Mouse (Mus musculus): Measurements from ENCODE around the gene Fam229b. TPM values are rescaled to one million over a fixed set of nuclear protein-coding genes. Genes with fewer than 3 reads are reported as not detected.

Gene Fam229b
- polyA plus RNA-seq, 1 experiment from 2014 or later: 1.3 TPM

GRCm38 (mm10) chr10:39072048-39072447 lies 61.7 kb downstream of the Fam229b start:
- TF ChIP-seq CTCF (IDR thresholded peaks at IDR 0.05; ENCODE audit: low read depth) (no peak), EP300 (IDR thresholded peaks at IDR 0.05; ENCODE audit: low read depth) (no peak)
- Histone ChIP-seq H3K27me3 (ENCODE audit: insufficient read depth, low read length) (no peaks in the 10 kb centered on the region), H3K9me3 (ENCODE audit: low read length) (no peaks in the 10 kb centered on the region), H3K27ac (ENCODE audit: low read depth) (no peak overlapping the region), H3K4me1 (ENCODE audit: insufficient read depth) (no peaks in the 10 kb centered on the region), H3K4me2 (ENCODE audit: low read depth, low read length) (no peak overlapping the region), H3K4me3 (ENCODE audit: low read depth, low read length) (no peak overlapping the region), H3K9ac (replicated peaks) (no peak overlapping the region), H3K36me3 (replicated peaks; ENCODE audit: insufficient read depth, low read length) (no peaks in the 10 kb centered on the region)
- DNase-seq (no peak), ATAC-seq (no peak)
- 68% methylated on average over 4 of the region's 4 CpGs for WGBS (ENCODE audit: insufficient replicate concordance)

Other genes starting within 250 kb of the Fam229b start
- 1.7 and 2.4 TPM in 2 replicates for gene Lama4, start 168.4 kb downstream of the Fam229b start, polyA plus RNA-seq (2015; fragmentation: Nextera tagmentation; extraction: Ambion mirVana)
- gene Tube1, start 62 bp upstream of the Fam229b start, polyA plus RNA-seq (2015; fragmentation: Nextera tagmentation; extraction: Ambion mirVana): 2.1 and 2.2 TPM in 2 replicates
- not detected in 2 replicates for gene Ccn6, start 29.9 kb upstream of the Fam229b start, polyA plus RNA-seq (2015; fragmentation: Nextera tagmentation; extraction: Ambion mirVana)
- 6.5 and 6.8 TPM in 2 replicates for gene Fyn, start 234.9 kb upstream of the Fam229b start, polyA plus RNA-seq (2015; fragmentation: Nextera tagmentation; extraction: Ambion mirVana)

Measured in liver, postnatal 0 days (tissue).